Mouse (Mus musculus): ENCODE measurements around the gene Rcbtb1. TPM values are rescaled to one million over a fixed set of nuclear protein-coding genes. Genes with fewer than 3 reads are reported as not detected.
"Not testable (repeated sequence)": the region's sequence is repeated elsewhere in the genome, so short reads cannot be mapped to it uniquely, and the experiment has no call there.

Rcbtb1 gene
- total and polyA plus RNA-seq, 2 experiments from 2014 or later = 30.6 to 36.6 TPM

DNA sequence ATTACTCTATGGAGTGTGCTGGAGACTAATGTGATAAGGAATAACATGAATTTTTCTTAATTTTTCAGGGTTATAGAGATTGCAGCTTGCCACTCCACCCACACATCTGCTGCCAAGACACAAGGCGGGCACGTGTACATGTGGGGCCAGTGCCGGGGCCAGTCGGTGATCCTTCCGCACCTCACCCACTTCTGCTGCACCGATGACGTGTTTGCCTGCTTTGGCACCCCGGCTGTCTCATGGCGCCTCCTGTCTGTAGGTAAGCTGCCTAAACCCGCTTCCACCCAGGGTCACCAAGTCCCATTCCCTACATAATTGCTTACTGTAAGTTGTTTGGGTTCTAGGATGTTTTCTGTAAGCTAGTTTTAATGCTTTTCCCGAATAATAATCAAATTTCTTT is 25.2 kb downstream of the Rcbtb1 start:
- no peak overlapping the region for H3K9ac ChIP-seq (replicated peaks; ENCODE audit: low read length)
- H3K4me1 ChIP-seq (ENCODE audit: insufficient read depth, low read length) = no peaks in the 10 kb centered on the region
- H3K36me3 ChIP-seq (ENCODE audit: insufficient read depth, low read length) = peaks cover 76% of the 10 kb centered on the region
- ATAC-seq (no peak), DNase-seq (ENCODE audit: low spot score) (no peak)
- no peaks in the 10 kb centered on the region for H3K9me3 ChIP-seq (ENCODE audit: low read length)
- H3K27me3 ChIP-seq (ENCODE audit: insufficient read depth, low read length) = no peaks in the 10 kb centered on the region
- 97% methylated on average over 11 of the region's 11 CpGs for WGBS
- no peak overlapping the region for H3K27ac ChIP-seq
- no peak overlapping the region for H3K4me2 ChIP-seq (ENCODE audit: low read depth, low read length)
- no peak overlapping the region for H3K4me3 ChIP-seq (ENCODE audit: low read length)
- TF ChIP-seq CTCF (IDR thresholded peaks at IDR 0.05; ENCODE audit: low read depth) = no peak

DNA sequence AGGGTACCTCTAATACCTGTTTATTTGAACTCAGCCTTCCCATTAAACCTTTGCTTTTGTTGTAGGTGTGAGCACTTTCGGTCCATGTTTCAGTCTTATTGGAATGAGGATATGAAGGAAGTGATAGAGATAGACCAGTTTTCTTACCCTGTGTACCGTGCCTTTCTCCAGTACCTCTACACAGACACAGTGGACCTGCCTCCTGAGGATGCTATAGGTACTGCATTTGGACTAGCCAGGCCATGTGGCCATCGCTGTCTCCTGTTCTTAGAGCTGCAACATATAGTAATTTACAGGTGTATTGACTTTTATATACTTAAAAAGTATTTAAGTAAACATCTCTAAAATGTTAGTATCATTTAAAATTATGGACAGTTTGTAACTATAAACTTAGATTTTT is 28.8 kb downstream of the Rcbtb1 start:
- 91% methylated on average over 3 of the region's 3 CpGs for WGBS
- ATAC-seq = peak; percentile 70; the same call in 1 of the 2 replicates
- TF ChIP-seq CTCF (IDR thresholded peaks at IDR 0.05; ENCODE audit: low read depth) = peak; percentile 54
- Histone ChIP-seq H3K27ac (no peak overlapping the region), H3K27me3 (ENCODE audit: insufficient read depth, low read length) (no peaks in the 10 kb centered on the region), H3K9ac (replicated peaks; ENCODE audit: low read length) (no peak overlapping the region), H3K4me3 (ENCODE audit: low read length) (no peak overlapping the region), H3K4me1 (ENCODE audit: insufficient read depth, low read length) (no peaks in the 10 kb centered on the region), H3K4me2 (ENCODE audit: low read depth, low read length) (no peak overlapping the region), H3K9me3 (ENCODE audit: low read length) (no peaks in the 10 kb centered on the region), H3K36me3 (ENCODE audit: insufficient read depth, low read length) (peaks cover 72% of the 10 kb centered on the region)
- DNase-seq (ENCODE audit: low spot score) = no peak

GRCm38 (mm10) chr14:59230331-59230966 is 29.4 kb downstream of the Rcbtb1 start:
- Histone ChIP-seq H3K4me3 (ENCODE audit: low read length) (no peak overlapping the region), H3K4me1 (ENCODE audit: insufficient read depth, low read length) (no peaks in the 10 kb centered on the region), H3K9me3 (ENCODE audit: low read length) (no peaks in the 10 kb centered on the region), H3K4me2 (ENCODE audit: low read depth, low read length) (no peak overlapping the region), H3K9ac (replicated peaks; ENCODE audit: low read length) (no peak overlapping the region), H3K27me3 (ENCODE audit: insufficient read depth, low read length) (no peaks in the 10 kb centered on the region), H3K36me3 (ENCODE audit: insufficient read depth, low read length) (peaks cover 71% of the 10 kb centered on the region), H3K27ac (no peak overlapping the region)
- WGBS = 76% methylated on average over 21 of the region's 21 CpGs
- peak; percentile 24; the same call in 1 of the 2 replicates for ATAC-seq
- no peak for TF ChIP-seq CTCF (IDR thresholded peaks at IDR 0.05; ENCODE audit: low read depth)
- no peak for DNase-seq (ENCODE audit: low spot score)

DNA sequence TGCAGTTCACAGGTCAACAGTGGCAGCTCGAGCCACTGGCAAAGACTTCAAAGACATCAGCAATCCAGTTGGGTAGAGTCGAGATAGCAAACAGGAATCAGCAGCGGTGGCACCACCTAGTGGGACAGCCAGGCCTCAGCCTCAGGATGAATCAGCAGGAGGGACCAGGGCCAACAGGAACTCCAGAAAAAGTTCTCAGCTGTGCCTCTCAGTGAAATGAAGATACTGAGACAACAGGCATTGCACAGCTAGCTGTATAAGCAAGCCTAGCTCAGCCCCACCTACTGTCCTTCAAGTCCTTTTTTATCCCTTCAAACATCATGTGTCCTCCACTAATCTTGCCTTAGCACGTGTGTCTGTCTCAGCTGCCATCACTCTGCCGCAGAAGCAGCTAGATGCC is 31.0 kb downstream of the Rcbtb1 start:
- Histone ChIP-seq H3K4me1 (ENCODE audit: insufficient read depth, low read length) (no peaks in the 10 kb centered on the region), H3K4me3 (ENCODE audit: low read length) (no peak overlapping the region), H3K36me3 (ENCODE audit: insufficient read depth, low read length) (peaks cover 68% of the 10 kb centered on the region), H3K27ac (no peak overlapping the region), H3K9me3 (ENCODE audit: low read length) (no peaks in the 10 kb centered on the region), H3K9ac (replicated peaks; ENCODE audit: low read length) (no peak overlapping the region), H3K27me3 (ENCODE audit: insufficient read depth, low read length) (no peaks in the 10 kb centered on the region), H3K4me2 (ENCODE audit: low read depth, low read length) (no peak overlapping the region)
- TF ChIP-seq CTCF (IDR thresholded peaks at IDR 0.05; ENCODE audit: low read depth) = peak; percentile 53
- 75% methylated on average over 5 of the region's 5 CpGs for WGBS
- DNase-seq (ENCODE audit: low spot score) (no peak), ATAC-seq (no peak)

- Histone ChIP-seq H3K9ac (replicated peaks; ENCODE audit: low read length) (no peak overlapping the region), H3K4me2 (ENCODE audit: low read depth, low read length) (no peak overlapping the region), H3K4me3 (ENCODE audit: low read length) (no peak overlapping the region), H3K27me3 (ENCODE audit: insufficient read depth, low read length) (no peaks in the 10 kb centered on the region), H3K36me3 (ENCODE audit: insufficient read depth, low read length) (peaks cover 58% of the 10 kb centered on the region), H3K27ac (no peak overlapping the region), H3K4me1 (ENCODE audit: insufficient read depth, low read length) (no peaks in the 10 kb centered on the region), H3K9me3 (ENCODE audit: low read length) (no peaks in the 10 kb centered on the region)
- DNase-seq (ENCODE audit: low spot score) (no peak), ATAC-seq (no peak)
- TF ChIP-seq CTCF (IDR thresholded peaks at IDR 0.05; ENCODE audit: low read depth) = no peak
- 94% methylated on average over 9 of the region's 9 CpGs for WGBS
These were observed 32.6 kb downstream of the Rcbtb1 start for GRCm38 (mm10) chr14:59233635-59234034.

DNA sequence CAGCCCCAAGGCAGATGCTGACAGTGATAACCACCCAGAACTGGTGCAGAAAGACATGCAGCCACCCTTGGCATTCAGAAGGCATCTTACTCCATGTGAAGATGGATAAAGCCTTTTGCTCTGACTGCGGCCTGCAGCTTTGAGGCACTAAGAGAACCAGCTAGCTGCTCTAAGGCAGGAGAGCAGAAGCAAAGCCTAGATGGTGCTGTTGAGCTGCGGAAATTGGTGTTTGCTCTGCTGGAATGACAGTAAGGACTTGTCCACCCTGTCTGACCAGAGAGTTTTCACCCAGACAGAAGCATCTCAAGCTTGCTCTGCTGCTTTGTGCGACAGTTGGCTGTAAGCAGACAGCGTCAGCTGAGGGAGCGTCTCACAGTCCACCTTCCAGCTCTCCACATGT is 49.3 kb downstream of the Rcbtb1 start:
- not testable (repeated sequence) for H3K9ac ChIP-seq (replicated peaks; ENCODE audit: low read length); H3K9me3 ChIP-seq (ENCODE audit: low read length); H3K27me3 ChIP-seq (ENCODE audit: insufficient read depth, low read length); H3K4me3 ChIP-seq (ENCODE audit: low read length); H3K4me1 ChIP-seq (ENCODE audit: insufficient read depth, low read length); H3K4me2 ChIP-seq (ENCODE audit: low read depth, low read length); H3K36me3 ChIP-seq (ENCODE audit: insufficient read depth, low read length); H3K27ac ChIP-seq
- DNase-seq (ENCODE audit: low spot score) (peak; percentile 69), ATAC-seq (peak; percentile 64)
- TF ChIP-seq CTCF (IDR thresholded peaks at IDR 0.05; ENCODE audit: low read depth) = peak; percentile 63
- 69% methylated on average over 5 of the region's 5 CpGs for WGBS

GRCm38 (mm10) chr14:59255861-59256260 is 54.9 kb downstream of the Rcbtb1 start:
- WGBS = 96% methylated on average over 1 of the region's 1 CpGs

More at GRCm38 (mm10) chr14:59255861-59256260, 54.9 kb downstream of the Rcbtb1 start:
- not testable (repeated sequence) for H3K9me3 ChIP-seq (ENCODE audit: low read length); H3K4me3 ChIP-seq (ENCODE audit: low read length); H3K4me2 ChIP-seq (ENCODE audit: low read depth, low read length); H3K27me3 ChIP-seq (ENCODE audit: insufficient read depth, low read length); H3K4me1 ChIP-seq (ENCODE audit: insufficient read depth, low read length); H3K9ac ChIP-seq (replicated peaks; ENCODE audit: low read length); ATAC-seq; DNase-seq (ENCODE audit: low spot score); H3K36me3 ChIP-seq (ENCODE audit: insufficient read depth, low read length); H3K27ac ChIP-seq

Data from hindbrain, postnatal 0 days (tissue).